Mouse (Mus musculus) neutrophil, adult 65 days (primary cell): Measurements from ENCODE around the gene Smr2. TPM values are rescaled to one million over a fixed set of nuclear protein-coding genes. Genes with fewer than 3 reads are reported as not detected.

Experiments
- total RNA-seq: library from RNA; stranded (reverse); gene quantifications from 2 replicates; pipeline ENCODE4 v1.2.4, GENCODE M21; 2023

The Smr2 gene
- not detected in 2 replicates for total RNA-seq

DNA sequence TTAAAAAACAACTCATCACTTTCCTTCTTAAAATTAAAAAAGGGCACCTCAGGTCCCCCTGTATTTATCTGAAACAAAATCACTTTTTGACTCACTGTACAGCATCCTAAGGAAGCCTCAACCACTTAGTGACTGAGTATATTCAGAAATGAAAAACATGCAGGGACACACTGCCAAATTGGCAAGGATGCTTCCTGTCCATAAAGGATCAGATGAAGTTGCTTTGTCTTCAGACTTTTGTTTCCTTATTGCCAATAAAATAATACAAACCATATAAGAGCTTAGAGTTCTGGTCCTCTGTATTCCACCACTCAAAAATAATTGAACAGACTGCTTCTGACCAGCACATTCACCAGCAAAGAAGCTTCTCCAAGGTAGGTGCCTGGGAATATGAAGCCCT, at the start of gene Smr2:
Gene Smr2 (plus strand): TSS at position 301 of the 400 bp plus-strand sequence.

DNA sequence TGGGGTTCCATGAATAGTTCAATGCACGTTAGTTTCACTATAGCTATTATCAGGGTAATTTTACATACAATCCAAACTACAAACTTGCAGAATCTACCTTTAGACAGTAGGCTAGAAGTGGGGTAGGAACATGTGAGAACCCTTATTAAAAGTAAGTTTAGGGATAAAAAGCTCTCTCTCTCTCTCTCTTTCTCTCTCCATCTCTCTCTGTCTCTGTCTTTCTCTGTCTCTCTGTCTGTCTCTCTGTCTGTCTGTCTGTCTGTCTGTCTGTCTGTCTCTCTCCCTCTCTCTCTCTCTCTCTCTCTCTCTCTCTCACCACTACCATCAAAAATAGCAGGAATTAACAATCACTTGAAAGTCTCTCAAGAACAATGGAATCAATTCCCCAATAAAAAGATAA, 25.1 kb downstream of the Smr2 start, which contains the start of gene Gm11116:
Gene Gm11116 (minus strand): TSS at position 101 of the 400 bp plus-strand sequence.

DNA sequence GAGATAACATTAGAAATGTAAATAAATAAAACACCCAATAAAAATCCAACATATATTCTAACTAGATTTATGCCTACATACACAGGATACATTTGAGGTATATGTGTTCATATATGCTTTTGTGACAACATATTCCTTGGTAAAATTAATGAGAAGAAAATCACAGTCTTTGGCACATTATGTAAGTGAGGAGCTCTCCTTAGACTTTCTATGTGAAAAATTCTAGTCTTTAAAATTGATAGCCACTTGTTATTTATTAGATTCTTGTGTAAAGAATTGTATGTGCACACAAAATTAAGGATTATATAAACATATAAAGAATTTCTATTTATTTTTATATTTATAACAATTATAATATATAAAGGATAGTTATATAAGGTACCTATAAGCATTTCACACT, 67.6 kb downstream of the Smr2 start, which contains the start of gene Gm11115:
Gene Gm11115 (minus strand): TSS at position 101 of the 400 bp plus-strand sequence.

Other genes with a start within 250 kb of the Smr2 start
- not detected in 2 replicates for gene Odam, start 201.5 kb upstream of the Smr2 start, total RNA-seq
- gene Csn3, start 161.0 kb upstream of the Smr2 start, total RNA-seq = not detected in 2 replicates
- not detected in 2 replicates for gene 2310003L06Rik, start 117.1 kb upstream of the Smr2 start, total RNA-seq
- not detected in 2 replicates for gene Gm28434, start 117.0 kb upstream of the Smr2 start, total RNA-seq
- gene Cabs1, start 107.1 kb upstream of the Smr2 start, total RNA-seq = not detected in 2 replicates
- not detected in 2 replicates for gene Smr3a, start 84.0 kb upstream of the Smr2 start, total RNA-seq
- gene Gm11116, start 25.0 kb downstream of the Smr2 start, total RNA-seq = not detected in 2 replicates
- not detected in 2 replicates for gene Gm11115, start 67.5 kb downstream of the Smr2 start, total RNA-seq
- not detected in 2 replicates for gene Gm7714, start 182.4 kb downstream of the Smr2 start, total RNA-seq
- gene Prol1, start 230.8 kb downstream of the Smr2 start, total RNA-seq = not detected in 2 replicates